ENCODE assay signal across 18 mouse cellular contexts in genomic region chr7:136235563-136235962, GRCm38 (mm10).
"Had no signal": no experiment of that assay in that cellular context is flagged by ENCODE, and none has a peak within 500 bp of the region (broad histone marks: within the 10 kb centered on the region; RNA-seq: fewer than 3 reads in every experiment).

No protein-coding gene starts in this region.

- ATAC-seq: midbrain, embryonic 16.5 days had no signal

- H3K4me2 ChIP-seq: lung, embryonic 14.5 days; neural tube, embryonic 13.5 days; neural tube, embryonic 15.5 days had no signal

- H3K9ac ChIP-seq: lung, embryonic 14.5 days; neural tube, embryonic 13.5 days; neural tube, embryonic 15.5 days had no signal

- DNase-seq: lung, adult 18-20 months; lung, embryonic 14.5 days; lung, postnatal 10 days; lung, postnatal 4 days; midbrain, embryonic 14.5 days; retina, postnatal 1 day; right cerebral cortex, adult 18-20 months; right cerebral cortex, postnatal 25 days; right cerebral cortex, postnatal 4 days; spleen, adult 18-20 months; thymus, adult 18-20 months; thymus, postnatal 14 days; thymus, postnatal 36 days had no signal

- H3K27me3 ChIP-seq: neural tube, embryonic 13.5 days; neural tube, embryonic 15.5 days had no signal

- H3K9me3 ChIP-seq: midbrain, embryonic 10.5 days; neural tube, embryonic 13.5 days; neural tube, embryonic 15.5 days had no signal

- H3K27ac ChIP-seq: neural tube, embryonic 13.5 days; neural tube, embryonic 15.5 days had no signal

- H3K4me3 ChIP-seq: midbrain, embryonic 10.5 days; myocyte; neural tube, embryonic 13.5 days; neural tube, embryonic 15.5 days had no signal

- H3K36me3 ChIP-seq: midbrain, embryonic 10.5 days; neural tube, embryonic 13.5 days; neural tube, embryonic 15.5 days had no signal
